Mouse (Mus musculus) limb, embryonic 10.5 days (tissue): ENCODE measurements at regions not wholly inside any gene's neighbourhood (a gene's known extent, or its start where the extent isn't known, plus 50 kb on each side); places are given as distances from the start of the nearest gene placed in this dataset.

ENCODE experiments used
- DNase-seq: peaks from one replicate; pipeline ENCODE4 v3.0.0-alpha.2; 2017; ENCODE audit warnings: low spot score
- H3K27ac ChIP-seq: fragments of 300-500 bp; sonication (generic); 2 replicates; pipeline ENCODE4 v1.5.1; 2016; ENCODE audit warnings: mild to moderate bottlenecking
- H3K27me3 ChIP-seq: fragments of 300-500 bp; sonication (generic); 2 replicates; pipeline ENCODE4 v1.6.1; 2016; ENCODE audit warnings: low read depth, mild to moderate bottlenecking; ENCODE audit not compliant: poor library complexity, severe bottlenecking
- H3K36me3 ChIP-seq: fragments of 300-500 bp; sonication (generic); 2 replicates; pipeline ENCODE4 v1.6.1; 2016; ENCODE audit warnings: mild to moderate bottlenecking, moderate library complexity
- H3K4me1 ChIP-seq: fragments of 300-500 bp; sonication (generic); 2 replicates; pipeline ENCODE4 v1.6.1; 2016
- H3K4me3 ChIP-seq: fragments of 300-500 bp; sonication (generic); 2 replicates; pipeline ENCODE4 v1.5.1; 2016; ENCODE audit warnings: mild to moderate bottlenecking, moderate library complexity
- H3K9me3 ChIP-seq: fragments of 300-500 bp; sonication (generic); replicated peaks from 2 replicates; pipeline ENCODE4 v1.6.1; 2016; ENCODE audit warnings: mild to moderate bottlenecking
- WGBS: fragments of 180-500 bp; shearing (Covaris S2); methylation state at CpG from one replicate; pipeline ENCODE4 v1.1.7; 2016; 5-methylcytosine and 5-hydroxymethylcytosine counted together

DNA sequence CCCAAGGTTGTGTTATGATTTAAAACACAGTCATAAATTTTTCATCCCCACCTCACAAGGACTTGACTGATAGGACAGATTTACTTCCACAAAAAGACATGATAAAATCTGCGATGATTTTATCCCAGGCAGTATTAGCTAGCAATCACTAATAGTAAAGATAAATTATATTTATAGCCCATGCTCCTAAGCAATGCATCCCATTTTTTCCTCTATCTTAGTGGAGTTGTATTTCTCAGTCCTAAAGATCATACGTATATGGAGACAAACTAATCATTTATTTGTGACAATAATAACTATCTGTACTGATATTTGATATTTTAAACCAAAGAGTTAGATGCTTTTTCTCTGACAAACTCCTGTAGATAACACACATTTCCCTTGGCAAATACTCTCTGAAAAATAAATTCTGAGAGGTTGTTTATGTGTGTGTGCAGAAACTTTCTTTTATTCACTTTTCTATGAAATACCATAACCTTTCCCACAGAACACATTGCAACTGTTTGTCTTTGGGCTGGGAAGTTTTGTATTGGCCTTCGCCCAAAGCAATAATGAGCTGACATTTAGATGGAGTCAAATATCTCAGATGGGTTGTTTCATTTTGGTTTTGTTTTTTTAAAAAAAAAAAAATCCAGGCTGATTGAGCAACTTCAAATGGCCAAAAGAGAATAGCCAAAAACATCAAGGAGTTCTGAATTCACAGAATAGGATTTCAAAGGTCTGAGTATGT, 355.5 kb upstream of the Lmcd1 start:
- 92% methylated on average over 3 of the region's 3 CpGs for WGBS
- DNase-seq: no peak
- Histone ChIP-seq H3K4me1 (0 out of 2 replicates have a peak, but pooled peaks cover 2% of the 10 kb centered on the region), H3K27ac (no peak overlapping the region), H3K27me3 (no peaks in the 10 kb centered on the region), H3K36me3 (no peaks in the 10 kb centered on the region), H3K9me3 (no peaks in the 10 kb centered on the region), H3K4me3 (no peak overlapping the region)

DNA sequence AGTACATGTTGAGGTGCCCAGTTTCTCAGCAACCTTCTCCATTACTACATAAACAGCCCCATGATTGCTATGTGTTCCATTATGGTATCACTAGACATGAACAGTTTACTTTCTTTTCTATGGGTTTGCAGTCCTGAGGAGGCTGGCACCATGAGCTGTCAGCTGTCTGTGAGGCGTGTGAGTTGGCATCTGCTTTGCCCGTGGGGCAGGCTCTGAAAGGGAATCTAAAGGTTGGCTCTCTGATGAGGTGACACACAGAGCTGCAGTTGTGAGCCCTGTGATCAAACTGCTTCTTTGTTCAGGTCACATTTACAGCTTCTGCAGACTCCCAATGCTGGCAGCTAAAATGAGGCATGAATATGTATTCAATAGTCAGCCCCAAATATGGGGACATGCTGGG, 341.0 kb upstream of the Lmcd1 start:
- Histone ChIP-seq H3K4me1 (no peaks in the 10 kb centered on the region), H3K4me3 (no peak overlapping the region), H3K27me3 (no peaks in the 10 kb centered on the region), H3K36me3 (no peaks in the 10 kb centered on the region), H3K27ac (no peak overlapping the region), H3K9me3 (no peaks in the 10 kb centered on the region)
- 87% methylated on average over 2 of the region's 2 CpGs for WGBS
- no peak for DNase-seq

DNA sequence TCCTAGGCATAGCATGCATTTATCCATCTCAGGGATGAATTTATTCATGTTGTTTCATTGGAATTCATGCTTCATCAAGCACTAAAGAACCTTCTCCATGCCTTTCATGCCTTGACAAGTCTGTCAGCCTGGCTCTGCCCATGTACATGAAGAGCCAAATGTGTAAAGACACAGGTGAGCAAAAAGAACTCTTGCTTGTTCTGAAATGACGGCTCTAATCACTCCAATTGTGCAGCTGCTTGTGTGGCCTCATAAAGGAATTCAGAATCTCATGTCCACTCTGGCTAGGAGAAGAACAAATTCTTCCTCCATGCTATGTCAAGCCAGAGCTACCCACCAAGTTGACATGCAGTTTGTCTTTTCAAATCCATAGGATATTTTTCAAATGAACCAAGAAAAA, 319.2 kb upstream of the Lmcd1 start:
- Histone ChIP-seq H3K4me3 (no peak overlapping the region), H3K36me3 (no peaks in the 10 kb centered on the region), H3K9me3 (no peaks in the 10 kb centered on the region), H3K27me3 (no peaks in the 10 kb centered on the region), H3K27ac (no peak overlapping the region), H3K4me1 (no peaks in the 10 kb centered on the region)
- no peak for DNase-seq
- 94% methylated on average over 1 of the region's 1 CpGs for WGBS

DNA sequence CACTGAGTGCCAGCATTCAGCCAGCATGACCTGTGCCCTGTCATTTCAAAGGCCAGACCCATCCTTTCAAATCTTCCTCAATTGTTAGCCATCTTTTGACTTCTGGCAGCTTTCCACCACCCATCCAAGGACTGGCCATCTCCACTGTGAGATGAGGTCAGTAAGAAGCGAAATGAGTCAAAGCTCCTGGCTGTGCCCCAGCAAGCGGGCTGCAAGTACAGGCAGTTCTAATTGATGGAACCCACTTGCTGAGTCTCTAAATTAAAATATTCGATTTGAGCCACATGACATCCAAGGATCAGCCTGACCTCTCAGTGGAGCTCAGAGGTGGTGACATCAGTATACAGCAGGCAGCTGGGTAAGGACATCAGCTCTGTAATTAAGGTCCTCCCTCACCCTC, 307.8 kb upstream of the Lmcd1 start:
- H3K4me1 ChIP-seq: no peaks in the 10 kb centered on the region
- DNase-seq: no peak
- H3K4me3 ChIP-seq: no peak overlapping the region
- WGBS: 87% methylated on average over 3 of the region's 3 CpGs
- no peaks in the 10 kb centered on the region for H3K27me3 ChIP-seq
- no peaks in the 10 kb centered on the region for H3K9me3 ChIP-seq
- H3K27ac ChIP-seq: no peak overlapping the region
- H3K36me3 ChIP-seq: no peaks in the 10 kb centered on the region

DNA sequence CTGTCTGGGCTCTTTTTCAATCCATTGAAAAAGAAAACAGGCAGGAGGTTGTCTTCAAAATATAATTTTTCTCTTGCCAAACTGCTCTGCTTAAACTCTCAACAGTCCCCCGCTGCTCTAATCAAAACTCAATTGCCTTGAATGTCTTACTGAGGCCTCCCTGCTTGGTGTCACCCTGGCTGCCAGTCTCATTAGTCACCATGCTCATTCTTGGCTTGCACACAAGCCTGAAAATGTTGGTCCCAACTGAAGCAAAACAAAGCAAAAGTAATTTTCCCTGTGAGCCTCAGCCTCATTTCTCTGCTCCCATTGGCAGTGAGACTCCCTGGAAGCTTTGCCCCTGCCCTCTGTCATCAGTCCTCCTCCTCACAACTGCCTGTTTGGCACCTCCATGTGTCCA, 288.1 kb upstream of the Lmcd1 start:
- no peaks in the 10 kb centered on the region for H3K36me3 ChIP-seq
- no peak overlapping the region for H3K27ac ChIP-seq
- no peak overlapping the region for H3K4me3 ChIP-seq
- H3K27me3 ChIP-seq: no peaks in the 10 kb centered on the region
- WGBS: 94% methylated on average over 1 of the region's 1 CpGs
- DNase-seq: no peak
- no peaks in the 10 kb centered on the region for H3K9me3 ChIP-seq
- H3K4me1 ChIP-seq: no peaks in the 10 kb centered on the region

DNA sequence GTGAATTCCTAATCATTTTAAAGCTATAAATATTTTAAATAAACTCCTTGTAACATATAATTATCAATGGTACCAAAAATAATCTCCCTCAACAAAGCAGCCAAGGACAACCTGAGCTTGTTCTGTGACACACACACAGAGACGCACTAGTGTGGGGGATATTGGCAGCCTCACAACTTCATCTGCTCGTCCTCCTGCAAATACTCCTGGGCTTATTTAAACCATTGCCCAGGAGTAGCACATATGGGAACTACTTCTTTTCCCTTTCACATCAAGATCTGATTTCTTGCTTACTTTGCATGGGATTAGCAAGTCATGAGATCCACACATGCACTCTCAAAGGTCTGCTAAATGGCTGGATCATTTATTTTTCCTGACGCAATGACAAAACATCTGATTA, 277.7 kb upstream of the Lmcd1 start:
- 91% methylated on average over 3 of the region's 3 CpGs for WGBS
- DNase-seq: no peak
- no peak overlapping the region for H3K4me3 ChIP-seq

DNA sequence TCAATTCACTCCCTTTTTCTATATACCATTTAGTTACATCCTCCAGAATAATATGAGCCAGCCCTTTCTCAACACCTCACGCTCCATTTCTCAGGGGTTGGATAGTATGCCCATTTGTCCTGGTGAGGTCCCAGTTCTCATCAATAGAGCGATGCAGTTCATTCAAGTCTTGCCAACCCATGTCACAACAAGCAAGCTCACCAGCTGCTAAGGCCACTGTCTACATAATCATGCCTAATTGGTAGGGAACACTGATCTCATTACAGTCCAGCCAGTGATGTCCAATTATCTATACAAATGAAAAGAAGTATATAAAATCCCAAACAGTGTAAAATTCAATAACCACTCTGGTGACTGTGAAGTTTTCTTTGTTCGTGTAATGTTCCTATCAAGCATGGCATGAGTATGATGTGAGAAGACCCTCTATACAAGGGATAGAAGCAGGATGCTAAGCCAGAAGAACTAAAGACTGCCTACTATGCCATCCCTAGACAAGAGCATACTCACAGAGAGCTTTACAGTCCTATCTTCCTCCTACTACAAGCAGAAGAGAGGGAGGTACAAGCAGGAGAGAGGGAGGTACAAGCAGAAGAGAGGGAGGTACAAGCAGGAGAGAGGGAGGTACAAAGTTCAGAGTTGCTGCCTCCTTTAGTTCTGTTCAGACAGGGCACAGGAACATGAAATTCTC, 269.6 kb upstream of the Lmcd1 start:
- Histone ChIP-seq H3K27ac (no peak overlapping the region), H3K4me3 (no peak overlapping the region), H3K36me3 (no peaks in the 10 kb centered on the region), H3K27me3 (no peaks in the 10 kb centered on the region), H3K4me1 (no peaks in the 10 kb centered on the region), H3K9me3 (no peaks in the 10 kb centered on the region)
- DNase-seq: no peak
- WGBS: 89% methylated on average over 3 of the region's 3 CpGs

More for the DNA sequence above, 277.7 kb upstream of the Lmcd1 start:
- Histone ChIP-seq H3K9me3 (no peaks in the 10 kb centered on the region), H3K27ac (no peak overlapping the region), H3K36me3 (no peaks in the 10 kb centered on the region), H3K27me3 (no peaks in the 10 kb centered on the region), H3K4me1 (no peaks in the 10 kb centered on the region)

DNA sequence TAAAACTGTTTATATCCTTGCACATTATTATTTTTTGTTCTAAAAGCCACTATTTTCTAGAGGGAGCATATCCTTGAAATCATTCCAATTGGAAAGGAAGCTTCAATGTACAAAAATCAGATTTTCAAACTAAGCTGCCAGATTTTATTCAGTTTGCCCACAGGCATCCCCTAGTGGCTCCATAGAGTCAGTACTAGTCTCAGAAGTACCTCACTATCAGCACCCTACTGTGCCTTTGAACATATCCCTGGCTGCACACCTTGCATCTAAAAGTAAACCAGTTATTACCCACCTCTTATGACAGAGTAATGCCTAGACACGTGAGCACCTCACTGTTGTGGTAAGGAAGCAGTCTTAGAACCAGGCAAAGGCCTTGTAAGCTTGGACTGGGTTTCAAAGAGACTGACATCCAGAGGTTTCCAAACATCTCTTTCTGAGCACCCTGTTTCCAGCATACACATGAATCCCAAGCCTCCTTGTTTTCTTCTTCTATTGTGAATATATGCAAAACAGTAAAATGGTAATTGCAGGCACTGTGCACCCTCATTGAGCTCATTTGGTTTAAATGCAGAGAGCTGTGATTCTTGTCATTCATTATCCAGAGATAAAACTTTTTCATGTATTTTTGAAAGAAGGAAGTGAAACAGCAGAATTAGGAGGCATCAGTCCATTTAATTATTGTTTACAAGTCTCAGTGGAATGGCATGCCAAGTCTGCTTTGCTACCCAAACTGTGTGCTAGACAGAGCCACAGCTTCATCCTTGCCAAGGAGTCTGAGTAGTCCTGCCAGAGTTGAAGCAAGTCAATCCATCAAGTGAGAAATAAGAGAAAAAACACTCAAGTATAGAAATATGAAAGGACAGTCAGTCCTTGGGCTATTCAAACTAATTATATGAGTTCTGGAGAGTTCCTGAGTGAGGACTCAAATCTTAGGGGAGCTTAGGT, 247.0 kb upstream of the Lmcd1 start:
- 68% methylated on average over 1 of the region's 1 CpGs for WGBS
- Histone ChIP-seq H3K4me3 (no peak overlapping the region), H3K36me3 (no peaks in the 10 kb centered on the region), H3K27me3 (no peaks in the 10 kb centered on the region), H3K9me3 (no peaks in the 10 kb centered on the region), H3K4me1 (no peaks in the 10 kb centered on the region), H3K27ac (no peak overlapping the region)
- no peak for DNase-seq

DNA sequence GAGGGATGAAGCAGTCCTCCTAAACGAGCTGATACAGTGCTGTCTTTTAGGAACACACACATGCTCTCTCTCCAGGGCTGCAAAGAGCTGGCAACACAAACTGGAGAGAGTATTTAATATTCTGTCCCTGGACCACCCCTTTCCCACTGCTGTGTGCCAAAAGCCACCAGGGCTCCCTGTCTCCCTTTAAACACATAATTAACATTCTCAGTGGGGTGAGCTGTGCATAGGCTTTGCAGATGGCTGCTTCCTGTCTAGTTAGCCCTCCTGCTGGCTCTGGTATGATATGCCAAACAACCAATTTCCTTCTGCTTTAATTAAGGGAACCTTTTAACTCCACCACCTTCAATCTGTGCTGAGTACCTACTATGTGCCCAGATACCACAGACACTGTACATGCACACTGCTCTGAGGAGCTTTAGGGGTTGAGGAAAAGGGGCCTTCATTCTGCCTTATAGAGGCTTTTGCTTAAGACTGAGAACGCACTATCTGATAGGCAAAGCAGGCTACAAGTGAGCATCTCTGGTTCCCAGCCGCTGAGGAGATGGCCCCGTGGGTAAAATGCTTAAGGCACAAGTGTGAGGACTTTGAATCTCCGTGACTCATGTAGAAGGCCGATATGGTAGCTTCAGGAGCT, 222.9 kb upstream of the Lmcd1 start:
- no peak overlapping the region for H3K4me3 ChIP-seq
- WGBS: 80% methylated on average over 6 of the region's 6 CpGs
- H3K4me1 ChIP-seq: peaks cover 31% of the 10 kb centered on the region
- no peaks in the 10 kb centered on the region for H3K27me3 ChIP-seq
- no peaks in the 10 kb centered on the region for H3K36me3 ChIP-seq
- H3K9me3 ChIP-seq: no peaks in the 10 kb centered on the region
- no peak for DNase-seq
- H3K27ac ChIP-seq: peak overlapping the region; percentile 58

DNA sequence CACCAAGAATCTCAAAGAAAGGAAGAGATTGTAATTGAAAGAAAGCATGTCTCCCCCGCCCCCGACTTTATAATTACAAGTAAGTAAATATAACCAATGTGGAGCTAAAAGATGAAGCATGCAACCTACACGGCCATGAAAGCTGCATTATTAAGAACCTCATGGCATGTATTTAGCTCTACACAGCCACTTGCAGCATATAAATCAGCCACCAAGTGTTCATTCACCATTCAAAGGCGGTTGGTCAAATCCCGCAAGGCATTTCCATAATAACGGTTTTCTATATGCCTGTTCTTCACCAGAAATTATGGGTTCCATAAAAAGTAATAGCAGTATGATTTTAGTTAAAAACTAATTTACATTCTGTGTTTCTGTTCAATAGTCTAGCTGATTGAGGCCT, 221.4 kb upstream of the Lmcd1 start:
- Histone ChIP-seq H3K4me3 (no peak overlapping the region), H3K27ac (peak overlapping the region; percentile 80; the same call in 1 of the 2 replicates), H3K36me3 (no peaks in the 10 kb centered on the region), H3K27me3 (no peaks in the 10 kb centered on the region), H3K4me1 (peaks cover 38% of the 10 kb centered on the region), H3K9me3 (no peaks in the 10 kb centered on the region)
- 86% methylated on average over 6 of the region's 6 CpGs for WGBS
- DNase-seq: no peak

DNA sequence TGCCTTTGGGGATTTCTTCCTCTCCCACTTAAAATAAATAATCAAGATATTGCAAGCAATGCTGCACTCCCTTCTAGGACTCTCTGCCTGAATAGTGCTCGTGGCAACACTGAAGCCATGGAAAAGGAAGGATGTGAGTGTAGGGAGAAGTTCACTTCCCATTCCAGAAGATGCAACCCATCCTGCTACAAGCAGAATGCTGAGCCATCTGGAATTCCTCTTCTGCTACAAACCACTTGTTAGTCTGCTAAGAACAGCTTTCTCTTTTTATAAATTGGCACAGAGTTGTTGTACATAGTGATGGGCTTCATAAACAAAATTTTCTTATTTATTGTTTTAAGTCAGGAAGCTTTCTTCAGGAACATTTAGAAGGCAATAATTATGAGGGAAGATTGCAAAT, 215.7 kb upstream of the Lmcd1 start:
- Histone ChIP-seq H3K36me3 (no peaks in the 10 kb centered on the region), H3K4me3 (no peak overlapping the region), H3K27me3 (no peaks in the 10 kb centered on the region), H3K27ac (no peak overlapping the region), H3K9me3 (no peaks in the 10 kb centered on the region), H3K4me1 (peaks cover 24% of the 10 kb centered on the region)
- 80% methylated on average over 1 of the region's 1 CpGs for WGBS
- DNase-seq: no peak

DNA sequence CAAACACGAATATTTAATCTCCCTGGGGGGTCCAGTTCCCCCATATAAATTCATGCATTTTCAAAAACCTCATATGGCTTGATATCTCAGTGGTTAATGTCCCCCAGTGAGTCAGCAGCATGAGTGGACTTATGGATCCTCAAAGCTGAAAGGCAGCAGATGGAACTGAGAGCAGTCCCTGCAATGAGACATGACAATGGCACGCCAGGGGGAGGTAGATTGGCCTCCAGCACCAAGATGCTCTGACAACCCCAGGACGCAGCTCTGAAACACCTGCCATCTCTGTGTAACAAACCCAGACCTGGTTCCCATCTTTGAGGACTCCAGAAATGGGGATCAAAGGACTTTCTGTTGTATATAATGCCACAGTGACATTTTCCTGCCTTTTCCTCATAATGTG, 210.6 kb upstream of the Lmcd1 start:
- Histone ChIP-seq H3K9me3 (no peaks in the 10 kb centered on the region), H3K27ac (no peak overlapping the region), H3K4me1 (no peaks in the 10 kb centered on the region), H3K4me3 (no peak overlapping the region), H3K27me3 (no peaks in the 10 kb centered on the region), H3K36me3 (no peaks in the 10 kb centered on the region)
- WGBS: 79% methylated on average over 3 of the region's 3 CpGs
- DNase-seq: no peak
